Mouse (Mus musculus) intestine, embryonic 15.5 days (tissue): ENCODE measurements at regions not wholly inside any gene's neighbourhood (a gene's known extent, or its start where the extent isn't known, plus 50 kb on each side); places are given as distances from the start of the nearest gene placed in this dataset.

Experiments used
- ATAC-seq: fragments of 200-750 bp; cut with Nextera tagmentation; 2 replicates; pipeline ENCODE4 v1.8.0; 2017; ENCODE audit warnings: moderate TSS enrichment, moderate library complexity
- H3K27ac ChIP-seq: fragments of 300-500 bp; sonication (generic); 2 replicates; pipeline ENCODE4 v1.5.1; 2015; ENCODE audit warnings: mild to moderate bottlenecking, inconsistent platforms
- H3K27me3 ChIP-seq: fragments of 300-500 bp; sonication (generic); replicated peaks from 2 replicates; pipeline ENCODE4 v1.6.1; 2015; ENCODE audit warnings: inconsistent platforms
- H3K36me3 ChIP-seq: fragments of 300-500 bp; sonication (generic); 2 replicates; pipeline ENCODE4 v1.6.1; 2015; ENCODE audit warnings: inconsistent platforms
- H3K4me1 ChIP-seq: fragments of 300-500 bp; sonication (generic); replicated peaks from 2 replicates; pipeline ENCODE4 v1.6.1; 2015; ENCODE audit warnings: inconsistent platforms
- H3K4me2 ChIP-seq: fragments of 300-500 bp; sonication (generic); replicated peaks from 2 replicates; pipeline ENCODE4 v1.6.1; 2015; ENCODE audit warnings: mild to moderate bottlenecking, inconsistent platforms
- H3K4me3 ChIP-seq: fragments of 300-500 bp; sonication (generic); replicated peaks from 2 replicates; pipeline ENCODE4 v1.5.1; 2015; ENCODE audit warnings: inconsistent platforms
- H3K9ac ChIP-seq: fragments of 300-500 bp; sonication (generic); 2 replicates; pipeline ENCODE4 v1.6.1; 2015; ENCODE audit warnings: inconsistent platforms
- H3K9me3 ChIP-seq: fragments of 300-500 bp; sonication (generic); 2 replicates; pipeline ENCODE4 v1.6.1; 2016; ENCODE audit warnings: inconsistent platforms
- WGBS: fragments of 180-500 bp; shearing (Covaris S2); methylation state at CpG from one replicate; pipeline ENCODE4 v1.1.7; 2015; 5-methylcytosine and 5-hydroxymethylcytosine counted together

DNA sequence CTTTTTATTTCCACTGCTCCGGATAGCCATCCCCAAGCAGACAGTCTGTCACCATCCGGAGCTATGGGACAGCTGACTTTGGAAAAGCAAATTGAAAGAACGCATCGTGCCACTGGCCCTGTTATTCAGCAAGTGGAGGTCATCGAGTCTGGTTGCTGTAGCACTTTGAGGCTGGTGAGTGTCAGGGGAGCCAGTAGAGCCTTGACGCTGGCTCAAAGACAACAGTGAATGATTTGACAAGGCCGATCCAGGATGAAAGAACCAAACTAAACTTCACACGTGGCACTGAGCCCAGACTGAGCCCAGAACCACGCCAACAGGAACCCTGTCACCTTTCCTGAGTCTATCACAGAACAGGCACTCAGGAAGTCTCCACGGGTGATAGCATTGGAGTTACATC is 296.8 kb upstream of the Rtl1 start:
- H3K4me3 ChIP-seq: no peak overlapping the region
- H3K4me1 ChIP-seq: 0 out of 2 replicates have a peak, but pooled peaks cover 3% of the 10 kb centered on the region
- no peak overlapping the region for H3K4me2 ChIP-seq
- no peak overlapping the region for H3K27ac ChIP-seq
- no peak for ATAC-seq
- H3K9me3 ChIP-seq: no peaks in the 10 kb centered on the region
- no peak overlapping the region for H3K9ac ChIP-seq
- H3K27me3 ChIP-seq: no peaks in the 10 kb centered on the region
- 81% methylated on average over 10 of the region's 10 CpGs for WGBS
- no peaks in the 10 kb centered on the region for H3K36me3 ChIP-seq

DNA sequence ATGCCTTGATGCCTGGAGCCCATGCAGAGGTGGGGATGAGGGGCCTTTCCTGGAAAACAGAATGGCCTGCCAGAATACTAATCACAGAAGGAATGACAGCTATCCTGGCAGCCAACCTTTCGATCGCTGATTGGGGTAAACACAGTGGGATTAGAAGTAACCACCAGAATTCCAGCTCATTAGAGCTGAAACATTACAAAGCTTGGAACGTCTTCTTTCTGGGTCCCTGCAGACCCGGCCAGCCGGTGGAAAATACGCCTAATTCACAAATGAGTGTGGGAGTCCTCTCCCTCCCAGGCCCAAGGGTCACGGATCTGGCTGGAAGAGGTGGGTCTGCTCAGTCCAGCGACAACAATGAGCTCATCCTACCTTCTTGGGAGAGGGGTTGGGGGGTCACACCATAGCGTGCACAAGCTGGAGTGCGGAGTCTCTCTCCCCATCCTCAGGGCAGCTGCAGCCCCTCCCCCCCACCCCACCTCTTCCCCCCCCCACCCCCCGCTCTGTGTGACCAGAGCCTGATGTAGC is 297.8 kb upstream of the Rtl1 start:
- Histone ChIP-seq H3K27me3 (no peaks in the 10 kb centered on the region), H3K36me3 (no peaks in the 10 kb centered on the region), H3K4me2 (no peak overlapping the region), H3K4me3 (no peak overlapping the region), H3K27ac (no peak overlapping the region), H3K4me1 (0 out of 2 replicates have a peak, but pooled peaks cover 3% of the 10 kb centered on the region), H3K9ac (no peak overlapping the region), H3K9me3 (no peaks in the 10 kb centered on the region)
- no peak for ATAC-seq
- 81% methylated on average over 11 of the region's 11 CpGs for WGBS

DNA sequence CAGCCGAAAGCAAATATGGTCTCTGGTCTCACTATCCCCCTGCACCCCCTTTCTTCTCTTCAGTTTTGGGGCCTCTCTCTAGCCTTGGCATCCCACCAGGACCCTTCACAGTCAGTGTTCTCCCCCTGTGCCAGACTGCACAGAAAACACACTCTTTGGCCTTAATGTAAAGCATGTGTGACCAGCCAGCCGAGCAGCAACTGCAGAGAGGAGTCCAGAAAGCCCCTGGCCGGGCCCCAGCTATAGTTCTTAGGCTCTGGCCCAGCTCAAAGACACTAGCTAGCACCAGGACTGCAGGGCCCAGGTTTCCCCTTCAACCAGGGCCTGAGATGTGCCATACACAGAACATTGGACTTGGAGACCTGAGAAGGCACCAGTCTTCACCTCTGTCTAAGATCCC is 299.3 kb upstream of the Rtl1 start:
- Histone ChIP-seq H3K4me1 (0 out of 2 replicates have a peak, but pooled peaks cover 3% of the 10 kb centered on the region), H3K4me2 (no peak overlapping the region), H3K36me3 (no peaks in the 10 kb centered on the region), H3K9me3 (no peaks in the 10 kb centered on the region), H3K4me3 (no peak overlapping the region), H3K9ac (no peak overlapping the region), H3K27ac (no peak overlapping the region), H3K27me3 (no peaks in the 10 kb centered on the region)
- WGBS: 91% methylated on average over 3 of the region's 3 CpGs
- no peak for ATAC-seq

DNA sequence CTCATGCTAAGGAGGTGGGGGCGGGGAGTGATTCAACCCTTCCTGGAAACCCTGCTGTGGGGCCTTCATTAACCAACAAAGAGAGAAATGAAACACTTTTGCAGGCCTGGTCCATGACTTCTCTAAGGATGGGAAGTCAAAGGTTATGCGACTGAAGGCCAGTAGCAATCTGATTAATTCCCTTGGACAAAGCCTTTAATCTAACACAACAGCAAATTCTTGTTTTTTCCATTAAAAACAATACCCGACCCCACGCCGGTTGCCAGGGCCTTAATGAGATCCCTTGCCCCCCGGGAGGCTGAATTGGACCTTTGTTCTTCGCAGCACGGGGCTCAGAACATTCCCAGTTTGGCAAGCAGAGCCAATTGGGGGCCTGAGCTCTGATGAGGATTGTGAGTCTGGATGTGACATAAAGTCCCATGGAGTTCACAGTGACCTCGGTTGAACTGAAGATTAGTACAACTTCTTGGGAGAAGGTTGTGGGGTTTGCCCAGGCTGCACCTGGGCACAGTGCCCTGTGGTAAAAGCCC is 310.9 kb upstream of the Rtl1 start:
- no peaks in the 10 kb centered on the region for H3K9me3 ChIP-seq
- no peak overlapping the region for H3K4me2 ChIP-seq
- 69% methylated on average over 9 of the region's 9 CpGs for WGBS
- H3K4me3 ChIP-seq: no peak overlapping the region
- H3K4me1 ChIP-seq: no peaks in the 10 kb centered on the region
- H3K27me3 ChIP-seq: no peaks in the 10 kb centered on the region
- ATAC-seq: no peak
- no peaks in the 10 kb centered on the region for H3K36me3 ChIP-seq
- no peak overlapping the region for H3K27ac ChIP-seq
- H3K9ac ChIP-seq: no peak overlapping the region

DNA sequence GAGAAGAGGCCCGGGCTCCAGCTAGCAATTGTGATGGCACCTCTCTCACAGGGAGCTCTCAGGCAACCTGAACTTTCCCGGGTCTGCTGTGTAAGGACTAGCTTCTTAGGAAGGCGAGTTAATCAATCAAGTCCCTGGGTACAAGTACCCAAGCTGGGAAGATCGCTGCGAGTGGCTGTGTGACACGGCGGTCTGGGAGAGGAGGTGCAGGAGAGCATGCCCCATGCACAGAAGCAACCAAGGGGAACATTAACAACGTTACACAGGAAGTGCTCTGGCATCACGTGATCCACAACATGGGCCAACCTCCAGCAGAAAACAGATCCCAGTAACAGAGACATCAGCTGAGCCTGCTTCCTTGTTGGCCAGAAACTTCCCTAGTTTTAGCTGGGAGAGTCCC is 311.4 kb upstream of the Rtl1 start:
- no peak for ATAC-seq
- Histone ChIP-seq H3K4me1 (no peaks in the 10 kb centered on the region), H3K9ac (no peak overlapping the region), H3K4me2 (no peak overlapping the region), H3K4me3 (no peak overlapping the region), H3K27me3 (no peaks in the 10 kb centered on the region), H3K36me3 (no peaks in the 10 kb centered on the region), H3K27ac (no peak overlapping the region), H3K9me3 (no peaks in the 10 kb centered on the region)
- WGBS: 70% methylated on average over 9 of the region's 9 CpGs

DNA sequence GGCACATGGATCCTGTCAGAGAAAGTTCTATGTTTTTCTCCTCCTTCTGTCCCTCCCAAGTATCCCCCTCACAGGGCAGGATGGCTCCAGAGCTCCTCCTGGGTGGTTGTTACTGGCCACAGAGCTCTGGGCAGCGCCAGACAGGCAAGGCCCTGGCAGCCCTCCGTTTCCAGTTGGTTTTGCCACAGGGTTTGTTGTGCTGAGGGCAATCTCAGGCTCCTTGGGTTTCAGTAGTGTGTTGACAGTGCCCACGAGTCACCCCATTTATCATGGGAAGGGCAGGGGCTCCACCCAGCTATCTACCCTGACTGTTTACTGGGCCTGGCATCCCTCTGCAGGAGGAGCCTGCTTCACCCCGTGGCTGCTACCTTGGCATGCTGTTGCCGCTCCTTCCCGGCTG is 317.6 kb upstream of the Rtl1 start:
- no peak overlapping the region for H3K4me2 ChIP-seq
- no peak overlapping the region for H3K4me3 ChIP-seq
- WGBS: 70% methylated on average over 6 of the region's 6 CpGs
- no peak overlapping the region for H3K9ac ChIP-seq
- no peaks in the 10 kb centered on the region for H3K36me3 ChIP-seq
- no peak for ATAC-seq
- H3K9me3 ChIP-seq: no peaks in the 10 kb centered on the region
- H3K27me3 ChIP-seq: no peaks in the 10 kb centered on the region
- no peaks in the 10 kb centered on the region for H3K4me1 ChIP-seq
- H3K27ac ChIP-seq: no peak overlapping the region

DNA sequence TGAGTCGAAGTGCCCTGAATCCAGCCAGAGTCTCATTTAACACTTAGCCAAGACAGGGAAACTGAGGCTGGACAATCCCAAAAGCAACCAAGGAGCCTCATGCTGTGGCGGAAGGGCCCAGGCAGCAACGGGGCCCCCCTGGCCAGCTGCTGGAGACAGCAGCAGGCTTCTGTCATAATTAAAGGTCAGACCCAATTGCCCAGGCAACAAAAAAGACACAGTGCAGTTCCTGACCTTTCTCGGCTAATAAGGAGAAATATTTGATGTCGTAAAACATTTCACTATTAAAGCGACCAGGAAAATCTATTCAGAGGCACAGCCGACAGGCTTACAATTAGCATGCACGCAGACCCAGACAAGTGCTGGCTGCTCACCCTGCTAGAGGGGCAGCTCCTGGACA is 318.8 kb upstream of the Rtl1 start:
- H3K4me2 ChIP-seq: no peak overlapping the region
- H3K36me3 ChIP-seq: no peaks in the 10 kb centered on the region
- H3K27me3 ChIP-seq: no peaks in the 10 kb centered on the region
- H3K9ac ChIP-seq: no peak overlapping the region
- no peak for ATAC-seq
- H3K4me3 ChIP-seq: no peak overlapping the region
- H3K4me1 ChIP-seq: no peaks in the 10 kb centered on the region
- H3K27ac ChIP-seq: no peak overlapping the region
- no peaks in the 10 kb centered on the region for H3K9me3 ChIP-seq
- WGBS: 51% methylated on average over 8 of the region's 8 CpGs

DNA sequence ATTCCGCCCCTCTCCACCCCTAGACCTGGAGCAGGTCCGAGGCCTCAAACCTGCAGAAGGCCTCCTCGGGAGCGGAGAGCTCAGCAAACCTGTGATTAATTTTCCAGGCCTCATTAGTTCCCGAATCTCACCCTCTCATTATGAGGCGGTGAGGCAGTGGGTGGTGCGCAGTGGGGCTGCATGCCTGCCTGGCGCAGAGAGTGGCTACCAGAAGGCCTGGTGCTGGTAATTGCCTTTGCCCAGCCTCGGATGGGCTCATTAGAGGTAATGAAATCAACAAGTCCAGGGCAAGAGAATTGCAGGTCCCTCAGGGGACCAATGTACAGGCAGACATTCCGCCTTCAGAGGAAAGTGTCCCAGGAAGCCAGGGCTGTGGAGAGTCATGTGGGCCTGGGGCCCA is 322.0 kb upstream of the Rtl1 start:
- WGBS: 83% methylated on average over 10 of the region's 10 CpGs
- no peak for ATAC-seq
- no peak overlapping the region for H3K4me2 ChIP-seq
- no peak overlapping the region for H3K4me3 ChIP-seq
- no peaks in the 10 kb centered on the region for H3K9me3 ChIP-seq
- no peaks in the 10 kb centered on the region for H3K27me3 ChIP-seq
- no peak overlapping the region for H3K9ac ChIP-seq
- no peaks in the 10 kb centered on the region for H3K36me3 ChIP-seq
- no peak overlapping the region for H3K27ac ChIP-seq
- H3K4me1 ChIP-seq: no peaks in the 10 kb centered on the region

DNA sequence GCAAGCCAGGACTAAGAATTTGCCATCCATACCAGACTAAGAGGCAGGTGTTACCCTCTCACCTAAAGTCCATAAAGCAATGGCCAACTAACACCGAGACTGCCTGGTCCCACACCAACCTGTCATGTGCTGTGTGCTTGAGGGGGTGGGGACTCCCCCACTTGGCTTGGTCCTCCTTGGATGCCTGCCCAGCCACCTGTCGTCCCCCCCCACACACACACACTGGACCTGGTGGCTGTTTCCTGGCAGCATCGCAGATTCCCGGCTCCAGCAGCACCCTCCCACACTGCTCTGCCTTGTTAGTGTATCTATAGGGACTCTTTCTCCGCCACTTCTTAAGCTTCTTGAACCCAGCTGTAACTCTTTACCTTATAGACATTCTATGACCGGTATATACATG is 325.7 kb upstream of the Rtl1 start:
- H3K9me3 ChIP-seq: no peaks in the 10 kb centered on the region
- WGBS: 76% methylated on average over 6 of the region's 6 CpGs
- ATAC-seq: no peak
- no peaks in the 10 kb centered on the region for H3K4me1 ChIP-seq
- no peaks in the 10 kb centered on the region for H3K27me3 ChIP-seq
- H3K4me2 ChIP-seq: no peak overlapping the region
- H3K4me3 ChIP-seq: no peak overlapping the region
- H3K9ac ChIP-seq: no peak overlapping the region
- no peak overlapping the region for H3K27ac ChIP-seq
- no peaks in the 10 kb centered on the region for H3K36me3 ChIP-seq

DNA sequence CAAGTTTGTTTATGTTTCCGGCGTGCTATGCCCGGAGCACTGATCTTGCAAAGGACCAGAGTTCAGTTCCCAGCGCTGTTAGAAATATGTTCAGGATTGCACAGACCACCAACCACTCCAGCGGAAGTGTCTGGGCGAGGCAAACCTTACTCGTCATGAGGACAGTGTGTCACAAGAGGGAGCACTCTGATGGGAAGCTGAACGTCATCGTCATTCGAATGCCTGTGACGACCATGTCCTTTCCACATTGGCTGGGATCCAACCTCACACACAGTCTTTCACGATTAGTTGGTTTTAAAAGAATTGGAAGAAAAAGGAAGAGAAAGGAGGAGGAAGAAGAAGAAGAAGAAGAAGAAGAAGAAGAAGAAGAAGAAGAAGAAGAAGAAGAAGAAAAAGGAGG is 326.5 kb upstream of the Rtl1 start:
- Histone ChIP-seq H3K36me3 (no peaks in the 10 kb centered on the region), H3K4me2 (no peak overlapping the region), H3K4me1 (no peaks in the 10 kb centered on the region), H3K9ac (no peak overlapping the region), H3K27me3 (no peaks in the 10 kb centered on the region), H3K9me3 (no peaks in the 10 kb centered on the region), H3K27ac (no peak overlapping the region), H3K4me3 (no peak overlapping the region)
- ATAC-seq: no peak
- 48% methylated on average over 12 of the region's 12 CpGs for WGBS

DNA sequence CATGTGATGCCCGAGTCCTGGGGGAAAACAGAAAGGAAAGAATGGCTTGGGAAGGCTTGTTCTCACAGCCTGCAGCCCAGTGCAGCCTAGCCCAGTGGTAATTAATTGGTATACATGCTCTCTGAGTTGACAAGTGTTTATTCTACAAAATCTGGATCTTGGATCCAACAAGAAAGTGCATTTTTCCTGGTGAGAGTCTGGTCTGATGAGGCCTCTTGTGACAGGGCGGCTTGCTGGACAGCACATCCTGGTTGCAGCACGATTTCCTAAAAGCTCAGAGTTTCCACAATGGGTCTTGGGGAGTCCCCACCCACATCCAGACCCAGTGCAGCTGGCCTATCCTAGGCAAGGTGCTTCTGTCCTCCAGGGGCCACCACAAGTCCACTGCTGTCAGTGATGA is 332.7 kb upstream of the Dio3 start:
- H3K4me3 ChIP-seq: no peak overlapping the region
- H3K9ac ChIP-seq: no peak overlapping the region
- no peaks in the 10 kb centered on the region for H3K36me3 ChIP-seq
- H3K4me1 ChIP-seq: peaks cover 26% of the 10 kb centered on the region
- H3K27ac ChIP-seq: peak overlapping the region; percentile 36
- ATAC-seq: 0 out of 2 replicates have a peak, but pooled peaks have one; percentile 7
- no peak overlapping the region for H3K4me2 ChIP-seq
- H3K9me3 ChIP-seq: no peaks in the 10 kb centered on the region
- WGBS: 48% methylated on average over 3 of the region's 3 CpGs
- H3K27me3 ChIP-seq: no peaks in the 10 kb centered on the region

DNA sequence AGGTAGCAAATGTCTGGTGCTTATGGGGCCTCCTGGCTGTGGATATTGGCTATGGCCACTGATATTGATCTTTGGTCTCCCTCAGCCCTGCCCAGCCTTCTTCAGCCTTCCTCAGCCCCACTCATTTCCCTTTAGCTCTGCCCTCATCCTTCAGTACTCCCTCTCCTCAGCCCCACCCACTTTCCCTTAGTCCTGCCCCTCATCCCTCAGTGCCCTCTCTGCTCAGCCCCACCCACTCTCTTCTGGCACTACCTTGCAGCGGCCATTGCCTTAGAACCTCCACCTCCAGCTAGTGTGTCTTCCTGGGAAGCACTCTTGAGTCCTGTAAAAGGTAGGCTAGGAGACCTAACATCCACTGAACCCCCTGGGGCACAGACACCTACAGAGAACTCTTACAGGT is 331.9 kb upstream of the Dio3 start:
- Histone ChIP-seq H3K9ac (no peak overlapping the region), H3K27me3 (no peaks in the 10 kb centered on the region), H3K4me3 (no peak overlapping the region), H3K4me1 (peaks cover 28% of the 10 kb centered on the region), H3K27ac (no peak overlapping the region), H3K4me2 (no peak overlapping the region), H3K36me3 (no peaks in the 10 kb centered on the region), H3K9me3 (no peaks in the 10 kb centered on the region)
- 55% methylated on average over 1 of the region's 1 CpGs for WGBS
- ATAC-seq: 0 out of 2 replicates have a peak, but pooled peaks have one; percentile 21

DNA sequence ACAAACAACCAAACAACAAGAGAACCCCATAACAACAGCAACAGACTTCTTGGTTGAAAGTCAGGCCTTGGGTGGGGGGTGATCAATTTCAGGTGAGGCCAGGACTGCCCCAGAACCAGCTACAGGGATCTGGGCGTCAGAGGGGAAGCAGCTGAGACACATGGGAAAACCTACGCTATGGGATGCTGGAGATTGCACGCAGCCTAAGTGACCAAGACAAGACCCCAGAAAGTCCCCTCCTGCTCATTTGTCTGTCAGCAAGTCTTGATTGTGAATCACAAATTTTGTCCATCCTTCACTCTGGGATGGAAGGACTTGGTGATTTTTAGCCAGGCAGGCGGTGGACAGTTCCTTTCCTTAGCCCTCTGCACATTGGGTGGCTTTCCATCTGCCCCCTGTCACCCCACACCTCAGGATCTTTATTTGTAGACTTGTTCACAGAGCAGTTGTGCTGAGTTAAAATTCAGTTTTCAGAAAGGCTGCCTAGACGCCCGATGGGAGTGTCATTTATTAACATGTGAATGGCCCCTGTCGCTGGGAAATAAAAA is 330.9 kb upstream of the Dio3 start:
- no peak overlapping the region for H3K27ac ChIP-seq
- H3K4me2 ChIP-seq: no peak overlapping the region
- no peaks in the 10 kb centered on the region for H3K9me3 ChIP-seq
- no peaks in the 10 kb centered on the region for H3K27me3 ChIP-seq
- 55% methylated on average over 7 of the region's 7 CpGs for WGBS
- no peak for ATAC-seq
- no peak overlapping the region for H3K9ac ChIP-seq
- H3K4me3 ChIP-seq: no peak overlapping the region
- H3K36me3 ChIP-seq: no peaks in the 10 kb centered on the region
- peaks cover 31% of the 10 kb centered on the region for H3K4me1 ChIP-seq
